11 mouse cellular contexts compared by ENCODE assay signal in genomic region chr10:67482268-67482667, GRCm38 (mm10). TPM values are rescaled to one million over a fixed set of nuclear protein-coding genes. Genes with fewer than 3 reads are reported as not detected.
A peak's percentile ranks its signal among the peaks of the same experiment; 100 is the strongest.
DNase-seq lines count a peak whose midpoint lies in the region; ATAC-seq and TF ChIP-seq lines count a peak whose summit lies in the region.
"Had no signal": no experiment of that assay in that cellular context is flagged by ENCODE, and none has a peak within 500 bp of the region (broad histone marks: within the 10 kb centered on the region; RNA-seq: fewer than 3 reads in every experiment).

No protein-coding gene starts in this region.

- no peaks in the 10 kb centered on the region for H3K9me3 ChIP-seq in hindbrain, postnatal 0 days (ENCODE audit: low read length)
- 0 out of 2 replicates have a peak, but pooled peaks cover 6% of the 10 kb centered on the region for H3K9me3 ChIP-seq in hindbrain, embryonic 13.5 days
- H3K9me3 ChIP-seq: liver, embryonic 15.5 days had no signal

- no peak for TF ChIP-seq CTCF in hindbrain, postnatal 0 days (IDR thresholded peaks at IDR 0.05; ENCODE audit: low read depth)

- peak overlapping the region; percentile 33 for H3K4me2 ChIP-seq in hindbrain, postnatal 0 days (ENCODE audit: low read depth, low read length)
- no peak overlapping the region for H3K4me2 ChIP-seq in hindbrain, embryonic 13.5 days
- H3K4me2 ChIP-seq: liver, embryonic 15.5 days; midbrain, embryonic 12.5 days had no signal

- WGBS in hindbrain, postnatal 0 days = 35% methylated on average over 14 of the region's 14 CpGs
- 66% methylated on average over 14 of the region's 14 CpGs for WGBS in hindbrain, embryonic 13.5 days

- no peak overlapping the region for H3K9ac ChIP-seq in hindbrain, postnatal 0 days (replicated peaks; ENCODE audit: low read length)
- no peak overlapping the region for H3K9ac ChIP-seq in hindbrain, embryonic 13.5 days
- H3K9ac ChIP-seq: liver, embryonic 15.5 days; midbrain, embryonic 12.5 days had no signal

- ATAC-seq in hindbrain, postnatal 0 days = no peak
- no peak for ATAC-seq in hindbrain, embryonic 13.5 days (ENCODE audit: low FRiP score)

- H3K27ac ChIP-seq in hindbrain, postnatal 0 days = no peak overlapping the region
- no peak overlapping the region for H3K27ac ChIP-seq in hindbrain, embryonic 13.5 days
- H3K27ac ChIP-seq: liver, embryonic 15.5 days; midbrain, embryonic 12.5 days had no signal

- H3K4me1 ChIP-seq in hindbrain, postnatal 0 days (ENCODE audit: insufficient read depth, low read length) = no peaks in the 10 kb centered on the region
- no peaks in the 10 kb centered on the region for H3K4me1 ChIP-seq in hindbrain, embryonic 13.5 days (replicated peaks)
- H3K4me1 ChIP-seq: liver, embryonic 15.5 days; midbrain, embryonic 12.5 days had no signal

- DNase-seq in hindbrain, postnatal 0 days (ENCODE audit: low spot score) = peak; percentile 33
- peak; percentile 29 to 38 for DNase-seq in cerebellum, postnatal 36 days
- peak; percentile 58 to 61 for DNase-seq in layer of hippocampus, postnatal 14 days (ENCODE audit: low spot score in 2 of 2)
- DNase-seq in right cerebral cortex, postnatal 25 days = peak; percentile 70
- DNase-seq in kidney, postnatal 4 days = no peak
- no peak for DNase-seq in gastrocnemius, adult 8-10 months (ENCODE audit: low spot score in 2 of 2)
- no peak for DNase-seq in adrenal gland, postnatal 10 days
- DNase-seq: heart, postnatal 14 days had no signal

- no peaks in the 10 kb centered on the region for H3K27me3 ChIP-seq in hindbrain, postnatal 0 days (ENCODE audit: insufficient read depth, low read length)
- no peaks in the 10 kb centered on the region for H3K27me3 ChIP-seq in hindbrain, embryonic 13.5 days
- H3K27me3 ChIP-seq: liver, embryonic 15.5 days; midbrain, embryonic 12.5 days had no signal

- H3K4me3 ChIP-seq in hindbrain, postnatal 0 days (ENCODE audit: low read length) = no peak overlapping the region
- no peak overlapping the region for H3K4me3 ChIP-seq in hindbrain, embryonic 13.5 days
- H3K4me3 ChIP-seq: liver, embryonic 15.5 days; midbrain, embryonic 12.5 days had no signal

- H3K36me3 ChIP-seq in hindbrain, postnatal 0 days (ENCODE audit: insufficient read depth, low read length) = no peaks in the 10 kb centered on the region
- H3K36me3 ChIP-seq in hindbrain, embryonic 13.5 days = no peaks in the 10 kb centered on the region
- H3K36me3 ChIP-seq: liver, embryonic 15.5 days; midbrain, embryonic 12.5 days had no signal

RNA-seq across cellular contexts. Expression of gene Egr2, which starts 53.0 kb away (rescaled TPM):
- total RNA-seq in hindbrain, postnatal 0 days (2014; rRNA removed) = 0.58 and 2.4 TPM in 2 replicates
- polyA plus RNA-seq in hindbrain, postnatal 0 days (2015; fragmentation: Nextera tagmentation; extraction: Ambion mirVana) = 1.2 and 2.4 TPM in 2 replicates
- polyA plus RNA-seq in hindbrain, embryonic 13.5 days (2015; fragmentation: Nextera tagmentation; extraction: Ambion mirVana) = 3.8 and 4.1 TPM in 2 replicates
- 1 to 10 TPM; 2.0 to 2.7 TPM for total RNA-seq in layer of hippocampus, postnatal 14 days (2021)
- 1 to 10 TPM in 1 of 4 experiments, under 1 TPM in 3; 0.17 to 1.1 (median 0.59) TPM for total RNA-seq in gastrocnemius, adult 8-10 months (2022)
- total RNA-seq in adrenal gland, postnatal 10 days (2021) = 1 to 10 TPM; 1.1 to 1.2 TPM

Comparison
In these comparisons a context has a peak if more than half of its experiments do, and no peak if none do; other contexts are left out.
1. DNase-seq: peak in hindbrain, postnatal 0 days (single experiment), cerebellum, postnatal 36 days (2 of 2), layer of hippocampus, postnatal 14 days (2 of 2) and right cerebral cortex, postnatal 25 days (single experiment); none in kidney, postnatal 4 days (0 of 2), gastrocnemius, adult 8-10 months (0 of 2) and adrenal gland, postnatal 10 days (single experiment).